Mouse (Mus musculus) G1E (cell line): ENCODE results near the gene March2. TPM values are rescaled to one million over a fixed set of nuclear protein-coding genes. Genes with fewer than 3 reads are reported as not detected.
A peak's percentile ranks its signal among the peaks of the same experiment; 100 is the strongest.

Experiments used
- ATAC-seq: 2 replicates; pipeline ENCODE4 v1.8.0; 2016; ENCODE audit warnings: mild to moderate bottlenecking; ENCODE audit not compliant: insufficient number of reproducible peaks, poor library complexity, low FRiP score, severe bottlenecking; ENCODE audit errors: extremely low read depth
- DNase-seq: peaks from one replicate; pipeline ENCODE4 v3.0.0; 2012; ENCODE audit warnings: low spot score
- H3K27me3 ChIP-seq: 2 replicates; pipeline ENCODE4 v1.6.1; 2012; ENCODE audit warnings: mild to moderate bottlenecking, low read length, inconsistent platforms; ENCODE audit not compliant: insufficient read depth
- H3K36me3 ChIP-seq: replicated peaks from 2 replicates; pipeline ENCODE3; 2012; ENCODE audit warnings: mild to moderate bottlenecking, inconsistent platforms
- H3K4me1 ChIP-seq: 2 replicates; pipeline ENCODE4 v1.6.1; 2012; ENCODE audit warnings: low read depth, low read length, inconsistent platforms, mixed read lengths; ENCODE audit not compliant: insufficient read depth
- H3K4me3 ChIP-seq: 2 replicates; pipeline ENCODE4 v1.5.1; 2012; ENCODE audit warnings: low read depth, mild to moderate bottlenecking, inconsistent platforms, low read length, moderate library complexity, mixed read lengths
- H3K9me3 ChIP-seq: replicated peaks from 2 replicates; pipeline ENCODE4 v1.6.1; 2012; ENCODE audit warnings: inconsistent platforms
- CTCF ChIP-seq: IDR thresholded peaks from 2 replicates; pipeline ENCODE4 v1.5.1; 2012; ENCODE audit warnings: low read depth, low read length, inconsistent platforms, mixed read lengths
- GATA1 ChIP-seq: IDR thresholded peaks from 2 replicates; pipeline ENCODE4 v1.6.1; 2012; ENCODE audit warnings: borderline replicate concordance, low read length, inconsistent platforms, mixed read lengths
- GATA2 ChIP-seq: IDR thresholded peaks from 2 replicates; pipeline ENCODE4 v1.6.1; 2012; ENCODE audit warnings: low read depth, low read length, inconsistent platforms, borderline replicate concordance
- POLR2AphosphoS5 ChIP-seq: IDR thresholded peaks from 2 replicates; pipeline ENCODE4 v1.6.1; 2012; ENCODE audit warnings: low read depth, low read length, inconsistent platforms; ENCODE audit not compliant: insufficient replicate concordance
- TAL1 ChIP-seq: conservative IDR thresholded peaks from 2 replicates; pipeline ENCODE4 v1.6.1; 2012; ENCODE audit warnings: low read depth, low read length, inconsistent platforms, mixed read lengths
- polyA plus RNA-seq: library from polyadenylated mRNA; stranded (reverse); fragments of >175 nt; gene quantifications from 2 replicates; pipeline ENCODE4 v1.2.3, GENCODE M21; 2012
- total RNA-seq, 2 experiments: library from RNA; stranded (forward) in 1 of 2; stranded (reverse) in 1 of 2; fragments of 200-1000 nt in 1 of 2; fragments of >200 nt in 1 of 2; fragmentation: Nextera tagmentation in 1 of 2; gene quantifications; 2 replicates each; pipeline ENCODE4 v1.2.3; 2014 to 2017

The March2 gene
- total and polyA plus RNA-seq, 3 experiments, result 33.3 to 120 (median 75.3) TPM

- TF ChIP-seq CTCF (no peak), TAL1 (no peak), GATA2 (no peak), GATA1 (no peak), POLR2AphosphoS5 (no peak)
- DNase-seq (no peak), ATAC-seq (no peak)
- Histone ChIP-seq H3K36me3 (peaks cover 75% of the 10 kb centered on the region), H3K4me1 (peaks cover 58% of the 10 kb centered on the region), H3K4me3 (peak overlapping the region; percentile 39; the same call in 1 of the 2 replicates), H3K9me3 (peaks cover 7% of the 10 kb centered on the region), H3K27me3 (no peaks in the 10 kb centered on the region)
These were observed 8.6 kb downstream of the March2 start for GRCm38 (mm10) chr17:33709834-33710233.

GRCm38 (mm10) chr17:33703091-33703490 lies 15.4 kb downstream of the March2 start:
- Histone ChIP-seq H3K9me3 (no peaks in the 10 kb centered on the region), H3K27me3 (no peaks in the 10 kb centered on the region), H3K4me3 (no peak overlapping the region), H3K36me3 (peaks cover 82% of the 10 kb centered on the region), H3K4me1 (peaks cover 2% of the 10 kb centered on the region; the same call in 1 of the 2 replicates)
- no peak for ATAC-seq
- TF ChIP-seq CTCF (no peak), POLR2AphosphoS5 (no peak), TAL1 (no peak), GATA1 (no peak), GATA2 (no peak)
- DNase-seq, result no peak

DNA sequence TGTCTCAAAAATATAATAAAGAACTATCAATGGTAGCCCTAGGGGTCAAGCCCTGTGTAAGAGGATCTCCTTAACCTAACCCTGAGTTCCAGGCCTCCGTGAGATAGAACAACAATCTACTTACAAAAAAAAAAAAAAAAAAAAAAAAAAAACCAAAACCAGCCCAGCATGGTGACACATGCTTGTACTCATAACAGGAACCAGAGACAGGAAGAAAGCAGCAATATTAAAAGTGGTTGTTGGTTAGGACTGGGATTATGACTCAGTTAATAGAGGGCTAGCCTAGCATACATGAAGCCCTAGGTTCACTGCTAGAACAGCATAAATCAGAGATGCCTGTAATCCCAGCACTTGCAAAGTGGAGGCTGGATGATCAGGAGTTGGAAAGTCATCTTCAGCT lies 16.3 kb downstream of the March2 start:
- H3K9me3 ChIP-seq, result no peaks in the 10 kb centered on the region
- no peaks in the 10 kb centered on the region for H3K27me3 ChIP-seq
- DNase-seq (no peak), ATAC-seq (no peak)
- H3K4me1 ChIP-seq, result no peaks in the 10 kb centered on the region
- H3K36me3 ChIP-seq, result peaks cover 83% of the 10 kb centered on the region
- TF ChIP-seq CTCF (no peak), GATA1 (no peak), GATA2 (no peak), POLR2AphosphoS5 (no peak), TAL1 (no peak)
- H3K4me3 ChIP-seq, result no peak overlapping the region

DNA sequence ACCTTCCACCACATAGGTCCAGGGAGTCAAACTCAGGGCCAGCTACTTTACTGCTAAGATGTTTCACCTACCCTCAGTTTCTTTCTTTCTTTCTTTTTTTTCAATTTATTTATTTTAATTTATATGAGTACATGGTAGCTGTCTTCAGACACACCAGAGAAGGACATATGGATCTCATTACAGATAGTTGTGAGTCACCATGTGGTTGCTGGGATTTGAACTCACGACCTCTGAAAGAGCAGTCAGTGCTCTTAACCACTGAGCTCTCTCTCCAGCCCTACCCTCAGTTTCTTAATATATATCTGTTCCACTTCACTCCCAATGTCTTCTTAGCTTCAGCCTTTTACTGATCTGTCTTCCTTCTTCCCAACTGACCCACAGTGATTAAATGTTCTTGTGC lies 23.0 kb downstream of the March2 start:
- ATAC-seq, result no peak
- Histone ChIP-seq H3K9me3 (no peaks in the 10 kb centered on the region), H3K36me3 (peaks cover 94% of the 10 kb centered on the region), H3K4me1 (peaks cover 3% of the 10 kb centered on the region; the same call in 1 of the 2 replicates), H3K4me3 (no peak overlapping the region), H3K27me3 (no peaks in the 10 kb centered on the region)
- TF ChIP-seq GATA1, result no peak
- TF ChIP-seq POLR2AphosphoS5, result no peak
- TF ChIP-seq GATA2, result no peak
- no peak for TF ChIP-seq CTCF
- TF ChIP-seq TAL1, result no peak
- no peak for DNase-seq

- no peak within 1 kb of the TSS; the same call in 1 of the 2 replicates for H3K4me3 ChIP-seq
- no peak for TF ChIP-seq GATA1
- no peak for TF ChIP-seq TAL1
These were observed 31.7 kb downstream of the March2 start, which contains the start of gene Hnrnpm for GRCm38 (mm10) chr17:33686760-33687159. Gene Hnrnpm (minus strand): TSS chr17:33686860.

DNA sequence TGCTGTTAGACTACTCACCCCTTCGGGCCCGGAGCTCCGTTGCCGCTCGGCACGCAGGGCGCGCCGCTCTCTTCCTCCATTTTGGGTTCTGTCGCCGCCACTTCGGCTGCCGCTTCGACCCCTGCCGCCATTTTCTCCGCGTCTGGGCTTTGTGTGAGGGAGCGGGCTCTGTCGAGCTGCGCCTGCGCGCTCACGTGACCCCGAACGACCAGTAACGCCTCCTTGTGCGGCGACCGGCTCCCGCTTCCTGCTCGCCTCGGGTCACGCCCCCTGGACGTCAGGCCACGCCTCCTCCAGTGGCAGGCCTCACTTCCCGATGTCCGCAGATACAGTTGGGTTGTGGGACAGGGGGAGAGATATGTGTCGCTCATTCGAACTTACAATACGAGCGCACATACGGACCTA lies 33.2 kb downstream of the March2 start:
- peak overlapping the region; percentile 91 for H3K4me3 ChIP-seq
- H3K9me3 ChIP-seq, result no peaks in the 10 kb centered on the region
- no peaks in the 10 kb centered on the region for H3K27me3 ChIP-seq
- peak; percentile 82 for ATAC-seq
- H3K4me1 ChIP-seq, result peaks cover 34% of the 10 kb centered on the region
- peaks cover 44% of the 10 kb centered on the region for H3K36me3 ChIP-seq
- peak; percentile 92 for DNase-seq
- TF ChIP-seq GATA1 (no peak), POLR2AphosphoS5 (no peak; the same call in 1 of the 2 replicates), TAL1 (no peak), GATA2 (no peak), CTCF (no peak)

More at GRCm38 (mm10) chr17:33686760-33687159, 31.7 kb downstream of the March2 start, which contains the start of gene Hnrnpm:
- DNase-seq (no peak), ATAC-seq (no peak)
- Histone ChIP-seq H3K4me1 (peaks cover 26% of the 10 kb centered on the region), H3K27me3 (no peaks in the 10 kb centered on the region), H3K36me3 (peaks cover 53% of the 10 kb centered on the region), H3K9me3 (no peaks in the 10 kb centered on the region)

GRCm38 (mm10) chr17:33684671-33685231 lies 33.7 kb downstream of the March2 start:
- Histone ChIP-seq H3K9me3 (no peaks in the 10 kb centered on the region), H3K27me3 (no peaks in the 10 kb centered on the region), H3K4me3 (peak overlapping the region; percentile 91), H3K4me1 (peaks cover 37% of the 10 kb centered on the region), H3K36me3 (peaks cover 40% of the 10 kb centered on the region)
- TF ChIP-seq GATA1 (no peak), TAL1 (no peak), CTCF (no peak), GATA2 (no peak), POLR2AphosphoS5 (no peak)
- ATAC-seq, result peak; percentile 17; the same call in 1 of the 2 replicates
- DNase-seq, result peak; percentile 42
